Mouse (Mus musculus): ENCODE data around the gene Skint1. TPM values are rescaled to one million over a fixed set of nuclear protein-coding genes. Genes with fewer than 3 reads are reported as not detected.

Skint1 gene
- not detected for polyA plus RNA-seq (2017; shearing (Covaris generic))

DNA sequence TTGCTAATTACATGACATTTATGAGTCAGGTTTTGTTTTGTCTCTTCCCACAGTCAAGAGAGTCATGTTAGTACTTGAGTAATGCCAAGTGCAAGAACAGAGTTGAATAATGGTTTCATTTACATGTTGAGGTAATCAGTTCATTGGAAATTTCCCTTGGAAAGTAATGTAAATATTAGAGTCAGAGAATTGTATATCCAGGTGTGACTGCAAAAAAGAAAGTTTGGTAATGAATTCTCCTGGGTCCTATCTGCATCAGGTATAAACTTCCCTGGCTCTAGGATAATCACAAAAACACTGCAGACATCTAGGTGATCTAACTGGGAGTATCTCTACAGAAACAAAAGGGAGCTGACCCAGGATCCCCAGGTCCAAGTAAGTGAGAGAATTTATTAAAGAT is at the start of gene Skint1:
Skint1 (plus strand) TSS at position 301 of the 400 bp plus-strand sequence.

DNA sequence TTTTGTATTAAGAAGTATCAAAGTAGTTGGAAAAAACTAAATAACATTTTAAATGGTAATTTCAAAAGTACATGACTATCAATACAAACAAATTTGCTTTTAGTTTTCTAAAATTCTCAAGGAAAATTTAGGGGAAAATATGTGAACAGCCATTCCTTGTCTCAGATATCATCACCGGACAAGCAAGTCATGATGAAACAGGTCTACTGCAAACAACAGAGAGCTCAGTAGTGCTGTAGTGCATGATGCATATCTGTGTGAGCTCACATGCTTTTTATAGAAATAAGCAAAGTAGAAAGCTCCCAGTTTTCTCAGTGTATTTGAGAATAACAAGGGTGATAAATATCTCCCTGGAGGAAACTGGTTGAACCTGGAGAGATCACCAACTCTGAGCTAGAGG is 33.4 kb upstream of the Skint1 start, which contains the start of gene Skint7:
Skint7 (plus strand) TSS at position 301 of the 400 bp plus-strand sequence.

DNA sequence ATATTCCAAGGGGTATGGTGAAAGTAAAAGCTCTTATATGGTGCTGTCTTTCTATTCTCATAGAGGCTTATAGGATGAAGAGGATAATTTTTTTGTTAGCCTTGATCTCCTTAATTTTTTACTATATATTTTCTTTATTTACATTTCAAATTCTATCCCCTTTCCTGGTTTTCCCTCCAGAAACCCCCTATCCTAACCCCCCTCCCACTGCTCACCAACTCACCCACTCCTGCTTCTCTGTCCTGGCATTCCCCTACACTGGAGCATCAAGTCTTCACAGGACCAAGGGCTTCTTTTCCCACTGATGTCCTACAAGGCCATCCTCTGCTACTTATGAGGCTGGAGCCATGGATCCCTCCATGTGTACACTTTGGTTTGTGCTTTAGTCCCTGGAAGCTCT is 65.6 kb downstream of the Skint1 start, which contains the start of gene Skint4:
Skint4 (plus strand) TSS at position 301 of the 400 bp plus-strand sequence.

Other genes with a start within 250 kb of the Skint1 start
- not detected for gene Slc5a9, start 103.4 kb upstream of the Skint1 start, polyA plus RNA-seq (2017; shearing (Covaris generic))
- gene Skint8, start 86.9 kb upstream of the Skint1 start, polyA plus RNA-seq (2017; shearing (Covaris generic)): not detected
- not detected for gene Skint7, start 33.3 kb upstream of the Skint1 start, polyA plus RNA-seq (2017; shearing (Covaris generic))
- not detected for gene Skint4, start 65.7 kb downstream of the Skint1 start, polyA plus RNA-seq (2017; shearing (Covaris generic))
- not detected for gene Skint3, start 226.0 kb downstream of the Skint1 start, polyA plus RNA-seq (2017; shearing (Covaris generic))